Mouse (Mus musculus): ENCODE measurements around the gene Htt. TPM values are rescaled to one million over a fixed set of nuclear protein-coding genes. Genes with fewer than 3 reads are reported as not detected.
A peak's percentile ranks its signal among the peaks of the same experiment; 100 is the strongest.

Gene Htt
- polyA plus RNA-seq, 1 experiment from 2014 or later: 11.8 TPM

GRCm38 (mm10) chr5:34896697-34897453 is 135.3 kb downstream of the Htt start:
- H3K36me3 ChIP-seq: peaks cover 82% of the 10 kb centered on the region
- no peak for ATAC-seq (ENCODE audit: insufficient number of reproducible peaks, low FRiP score, low TSS enrichment, low read depth)
- no peak overlapping the region for H3K4me2 ChIP-seq (replicated peaks)
- no peak overlapping the region for H3K27ac ChIP-seq (replicated peaks)
- H3K4me1 ChIP-seq: no peaks in the 10 kb centered on the region
- no peak overlapping the region for H3K4me3 ChIP-seq (replicated peaks)
- no peaks in the 10 kb centered on the region for H3K27me3 ChIP-seq
- 80% methylated on average over 3 of the region's 3 CpGs for WGBS
- no peaks in the 10 kb centered on the region for H3K9me3 ChIP-seq (replicated peaks)
- no peak overlapping the region for H3K9ac ChIP-seq

- Histone ChIP-seq H3K27ac (replicated peaks) (no peak overlapping the region), H3K9me3 (replicated peaks) (no peaks in the 10 kb centered on the region), H3K4me2 (replicated peaks) (no peak overlapping the region), H3K4me1 (no peaks in the 10 kb centered on the region), H3K9ac (no peak overlapping the region), H3K36me3 (peaks cover 79% of the 10 kb centered on the region), H3K4me3 (replicated peaks) (no peak overlapping the region), H3K27me3 (no peaks in the 10 kb centered on the region)
- ATAC-seq (ENCODE audit: insufficient number of reproducible peaks, low FRiP score, low TSS enrichment, low read depth): no peak
- WGBS: 96% methylated on average over 6 of the region's 6 CpGs
Observed at GRCm38 (mm10) chr5:34899787-34900469, 138.4 kb downstream of the Htt start.

GRCm38 (mm10) chr5:34902371-34902770 is 140.8 kb downstream of the Htt start:
- ATAC-seq (ENCODE audit: insufficient number of reproducible peaks, low FRiP score, low TSS enrichment, low read depth): no peak
- no peaks in the 10 kb centered on the region for H3K9me3 ChIP-seq (replicated peaks)
- no peak overlapping the region for H3K27ac ChIP-seq (replicated peaks)
- H3K27me3 ChIP-seq: no peaks in the 10 kb centered on the region
- no peak overlapping the region for H3K4me2 ChIP-seq (replicated peaks)
- no peaks in the 10 kb centered on the region for H3K4me1 ChIP-seq
- no peak overlapping the region for H3K4me3 ChIP-seq (replicated peaks)
- no peak overlapping the region for H3K9ac ChIP-seq
- peaks cover 81% of the 10 kb centered on the region for H3K36me3 ChIP-seq

GRCm38 (mm10) chr5:34902811-34903385 is 141.4 kb downstream of the Htt start:
- H3K9me3 ChIP-seq (replicated peaks): no peaks in the 10 kb centered on the region
- H3K4me2 ChIP-seq (replicated peaks): no peak overlapping the region
- 0 out of 2 replicates have a peak, but pooled peaks cover 2% of the 10 kb centered on the region for H3K4me1 ChIP-seq
- no peak overlapping the region for H3K4me3 ChIP-seq (replicated peaks)
- no peak overlapping the region for H3K9ac ChIP-seq
- WGBS: 66% methylated on average over 5 of the region's 5 CpGs
- H3K27me3 ChIP-seq: no peaks in the 10 kb centered on the region
- H3K27ac ChIP-seq (replicated peaks): no peak overlapping the region
- no peak for ATAC-seq (ENCODE audit: insufficient number of reproducible peaks, low FRiP score, low TSS enrichment, low read depth)
- peaks cover 85% of the 10 kb centered on the region for H3K36me3 ChIP-seq

GRCm38 (mm10) chr5:34904412-34904811 is 142.9 kb downstream of the Htt start:
- Histone ChIP-seq H3K27me3 (no peaks in the 10 kb centered on the region), H3K4me1 (peaks cover 6% of the 10 kb centered on the region; the same call in 1 of the 2 replicates), H3K4me2 (replicated peaks) (no peak overlapping the region), H3K36me3 (peaks cover 79% of the 10 kb centered on the region), H3K27ac (replicated peaks) (no peak overlapping the region), H3K4me3 (replicated peaks) (no peak overlapping the region), H3K9me3 (replicated peaks) (no peaks in the 10 kb centered on the region), H3K9ac (no peak overlapping the region)
- no peak for ATAC-seq (ENCODE audit: insufficient number of reproducible peaks, low FRiP score, low TSS enrichment, low read depth)

- ATAC-seq (ENCODE audit: insufficient number of reproducible peaks, low FRiP score, low TSS enrichment, low read depth): no peak
- no peak overlapping the region for H3K4me3 ChIP-seq (replicated peaks)
- H3K9ac ChIP-seq: no peak overlapping the region
- H3K36me3 ChIP-seq: peaks cover 59% of the 10 kb centered on the region
- no peak overlapping the region for H3K27ac ChIP-seq (replicated peaks)
- H3K27me3 ChIP-seq: no peaks in the 10 kb centered on the region
- 91% methylated on average over 4 of the region's 4 CpGs for WGBS
- peaks cover 6% of the 10 kb centered on the region; the same call in 1 of the 2 replicates for H3K4me1 ChIP-seq
- no peak overlapping the region for H3K4me2 ChIP-seq (replicated peaks)
- H3K9me3 ChIP-seq (replicated peaks): no peaks in the 10 kb centered on the region
Observed at GRCm38 (mm10) chr5:34907230-34907629, 145.7 kb downstream of the Htt start.

- WGBS: 59% methylated on average over 6 of the region's 6 CpGs
- Histone ChIP-seq H3K27ac (replicated peaks) (peak within 1 kb of the TSS; percentile 36; the same call in 1 of the 2 replicates), H3K4me2 (replicated peaks) (no peak within 1 kb of the TSS), H3K9ac (no peak within 1 kb of the TSS), H3K9me3 (replicated peaks) (no peaks in the 10 kb centered on the region), H3K27me3 (no peaks in the 10 kb centered on the region), H3K4me1 (peaks cover 6% of the 10 kb centered on the region; the same call in 1 of the 2 replicates), H3K4me3 (replicated peaks) (no peak within 1 kb of the TSS), H3K36me3 (peaks cover 50% of the 10 kb centered on the region)
- peak; percentile 48; the same call in 1 of the 2 replicates for ATAC-seq (ENCODE audit: insufficient number of reproducible peaks, low FRiP score, low TSS enrichment, low read depth)
Observed at GRCm38 (mm10) chr5:34907910-34908725, 146.6 kb downstream of the Htt start, which contains the start of gene Msantd1. Gene Msantd1 (plus strand): TSS chr5:34908012.

GRCm38 (mm10) chr5:34908726-34909633 is 147.4 kb downstream of the Htt start:
- WGBS: 74% methylated on average over 9 of the region's 9 CpGs
- no peak overlapping the region for H3K4me3 ChIP-seq (replicated peaks)
- H3K9me3 ChIP-seq (replicated peaks): no peaks in the 10 kb centered on the region
- ATAC-seq (ENCODE audit: insufficient number of reproducible peaks, low FRiP score, low TSS enrichment, low read depth): no peak
- peaks cover 6% of the 10 kb centered on the region; the same call in 1 of the 2 replicates for H3K4me1 ChIP-seq
- H3K27me3 ChIP-seq: no peaks in the 10 kb centered on the region
- H3K27ac ChIP-seq (replicated peaks): no peak overlapping the region
- no peak overlapping the region for H3K9ac ChIP-seq
- no peak overlapping the region for H3K4me2 ChIP-seq (replicated peaks)
- H3K36me3 ChIP-seq: peaks cover 48% of the 10 kb centered on the region

GRCm38 (mm10) chr5:34909634-34910503 is 148.3 kb downstream of the Htt start:
- ATAC-seq (ENCODE audit: insufficient number of reproducible peaks, low FRiP score, low TSS enrichment, low read depth): no peak
- no peak overlapping the region for H3K27ac ChIP-seq (replicated peaks)
- no peak overlapping the region for H3K9ac ChIP-seq
- no peak overlapping the region for H3K4me3 ChIP-seq (replicated peaks)
- peaks cover 39% of the 10 kb centered on the region for H3K36me3 ChIP-seq
- WGBS: 94% methylated on average over 1 of the region's 1 CpGs
- no peak overlapping the region for H3K4me2 ChIP-seq (replicated peaks)
- peaks cover 6% of the 10 kb centered on the region; the same call in 1 of the 2 replicates for H3K4me1 ChIP-seq
- H3K27me3 ChIP-seq: no peaks in the 10 kb centered on the region
- H3K9me3 ChIP-seq (replicated peaks): no peaks in the 10 kb centered on the region

- peaks cover 33% of the 10 kb centered on the region for H3K36me3 ChIP-seq
- no peaks in the 10 kb centered on the region for H3K27me3 ChIP-seq
- H3K27ac ChIP-seq (replicated peaks): no peak overlapping the region
- no peak for ATAC-seq (ENCODE audit: insufficient number of reproducible peaks, low FRiP score, low TSS enrichment, low read depth)
- H3K9me3 ChIP-seq (replicated peaks): no peaks in the 10 kb centered on the region
- H3K4me1 ChIP-seq: peaks cover 6% of the 10 kb centered on the region; the same call in 1 of the 2 replicates
- H3K9ac ChIP-seq: no peak overlapping the region
- no peak overlapping the region for H3K4me3 ChIP-seq (replicated peaks)
- 81% methylated on average over 4 of the region's 4 CpGs for WGBS
- no peak overlapping the region for H3K4me2 ChIP-seq (replicated peaks)
Observed at GRCm38 (mm10) chr5:34910504-34910815, 148.9 kb downstream of the Htt start.
